Mouse (Mus musculus): ENCODE measurements at regions not wholly inside any gene's neighbourhood (a gene's known extent, or its start where the extent isn't known, plus 50 kb on each side); places are given as distances from the start of the nearest gene placed in this dataset.

DNA sequence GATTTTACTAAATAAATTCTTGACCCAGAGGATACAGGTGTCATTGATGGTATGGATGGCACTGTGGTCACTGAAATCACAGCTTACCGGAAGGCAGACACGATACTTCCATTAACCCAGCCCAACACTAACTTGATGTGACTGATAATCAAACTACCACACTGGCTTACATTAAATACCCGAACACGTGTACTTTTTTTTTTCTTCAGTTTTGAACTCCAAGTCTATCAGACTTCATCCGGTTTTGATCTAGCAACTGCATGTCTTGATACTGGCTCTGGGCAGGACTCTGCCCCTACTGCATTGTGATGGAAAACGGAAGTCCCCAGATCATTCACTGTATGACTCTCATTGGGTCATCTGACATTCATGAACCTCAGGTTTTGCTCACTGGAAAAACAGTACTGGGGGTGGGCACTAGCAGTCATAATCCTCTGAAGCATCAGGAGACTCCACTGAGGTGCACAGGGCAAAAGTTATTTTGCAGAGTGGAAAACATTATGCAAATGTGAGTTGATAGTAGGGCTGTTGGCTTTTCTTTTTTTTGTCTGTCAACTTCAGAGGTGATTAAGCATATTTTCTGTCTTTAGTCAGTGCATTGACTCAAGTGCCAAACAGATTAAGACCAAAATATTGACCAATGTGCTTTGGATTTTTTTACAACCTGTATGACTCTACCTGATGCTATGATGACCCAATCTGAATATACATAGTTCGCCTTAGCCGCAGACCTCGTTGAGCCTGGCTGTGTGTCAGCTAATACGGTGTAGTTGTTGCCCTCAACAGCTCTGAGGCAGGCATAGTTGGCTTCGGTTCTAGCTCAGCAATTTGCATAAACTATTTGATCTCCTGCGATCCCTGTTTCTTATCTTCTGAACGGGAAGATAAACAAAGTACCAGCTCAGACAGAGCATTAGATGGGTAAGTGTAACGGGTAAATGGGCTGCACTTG lies 174.1 kb upstream of the Cited2 start:
- TF ChIP-seq CTCF (conservative IDR thresholded peaks at IDR 0.05; ENCODE audit: low read length) (no peak), NANOG (IDR thresholded peaks at IDR 0.05; ENCODE audit: borderline replicate concordance, low read length) (no peak)
